Mouse (Mus musculus) embryo, embryonic 11 days (tissue): ENCODE measurements at regions not wholly inside any gene's neighbourhood (a gene's known extent, or its start where the extent isn't known, plus 50 kb on each side); places are given as distances from the start of the nearest gene placed in this dataset.

ENCODE experiments used
- DNase-seq: peaks from one replicate; pipeline ENCODE4 v3.0.0-alpha.2; 2015

- DNase-seq: no peak
Observed at GRCm38 (mm10) chr2:94248948-94249347, 91.2 kb upstream of the Hsd17b12 start.

- DNase-seq: peak; percentile 66
Observed at GRCm38 (mm10) chr2:94246851-94247471, 89.2 kb upstream of the Hsd17b12 start.

- DNase-seq: no peak
Observed at GRCm38 (mm10) chr2:94246180-94246611, 88.4 kb upstream of the Hsd17b12 start.

DNA sequence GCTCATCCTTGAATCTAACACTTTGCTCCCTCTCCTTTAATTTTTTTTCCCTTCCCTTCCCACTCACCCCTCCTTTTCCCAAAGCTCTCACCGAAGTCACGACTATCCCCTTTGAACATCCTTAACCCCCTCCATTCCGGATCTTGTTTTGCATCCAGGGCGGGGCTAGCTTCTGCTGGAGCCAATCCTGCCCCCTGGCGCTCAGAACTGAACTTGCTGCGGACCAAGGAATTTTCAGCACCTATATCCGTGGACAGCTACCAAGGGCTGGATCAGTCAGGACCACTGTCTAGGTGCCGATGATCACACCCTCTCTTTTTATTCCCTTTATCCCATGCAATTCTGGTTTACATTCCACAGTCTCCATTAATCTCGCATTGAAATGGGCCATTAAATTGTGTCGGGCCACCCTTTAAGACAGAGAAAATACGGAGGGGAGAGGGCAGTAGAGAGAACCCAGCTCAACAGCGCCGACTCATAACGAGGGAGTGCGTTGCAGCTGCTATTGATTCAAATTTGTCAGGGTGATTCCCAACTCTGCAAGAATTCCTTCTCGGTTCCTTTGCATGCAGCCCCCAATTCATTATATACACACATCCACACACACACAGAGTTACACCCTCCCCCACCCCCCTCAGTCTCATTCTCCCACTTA is 87.7 kb upstream of the Hsd17b12 start:
- DNase-seq: peak; percentile 89

- DNase-seq: no peak
Observed at GRCm38 (mm10) chr2:94244140-94244539, 86.4 kb upstream of the Hsd17b12 start.

DNA sequence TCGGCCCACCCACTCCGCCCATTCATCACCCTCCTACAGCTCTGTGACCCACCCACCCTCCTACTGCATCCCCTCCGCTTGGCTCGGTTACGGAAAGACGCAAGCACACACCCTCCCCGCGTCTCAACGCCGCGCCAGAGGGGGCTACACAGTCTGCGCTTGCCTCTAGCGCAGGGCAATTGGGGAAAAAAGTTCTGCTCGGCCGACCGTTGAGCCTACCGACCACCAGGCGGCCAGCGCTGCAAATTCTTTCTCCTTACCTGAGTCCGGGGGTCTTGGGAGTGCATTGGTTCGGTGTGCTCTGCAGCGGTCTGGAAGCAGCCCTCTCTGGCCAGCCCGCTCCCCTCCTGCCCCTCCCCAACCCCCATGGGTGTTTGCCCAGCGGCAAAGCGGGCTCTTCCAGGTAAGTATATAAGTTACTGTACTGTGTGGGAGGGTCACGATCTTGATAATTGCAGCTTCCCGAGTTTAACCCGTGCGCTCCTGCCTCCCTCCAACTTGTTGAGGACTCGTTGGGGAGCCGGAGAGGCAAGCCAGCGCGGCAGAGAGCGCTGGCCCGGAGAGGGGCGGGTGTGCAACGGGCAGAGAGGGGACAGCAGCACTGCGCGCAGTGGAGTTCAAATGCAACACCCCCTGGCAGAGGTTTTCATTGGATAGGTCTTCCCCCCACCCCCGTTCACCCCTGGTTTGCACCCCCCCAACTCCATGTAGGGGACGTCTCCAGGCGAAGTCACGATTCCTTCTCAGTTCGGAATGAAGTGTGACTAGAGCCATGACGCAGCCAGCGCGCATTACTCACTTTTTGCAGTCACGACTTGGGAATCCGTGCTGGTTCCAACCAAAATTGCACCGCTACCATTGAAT is 85.5 kb upstream of the Hsd17b12 start:
- peak; percentile 47 for DNase-seq

DNA sequence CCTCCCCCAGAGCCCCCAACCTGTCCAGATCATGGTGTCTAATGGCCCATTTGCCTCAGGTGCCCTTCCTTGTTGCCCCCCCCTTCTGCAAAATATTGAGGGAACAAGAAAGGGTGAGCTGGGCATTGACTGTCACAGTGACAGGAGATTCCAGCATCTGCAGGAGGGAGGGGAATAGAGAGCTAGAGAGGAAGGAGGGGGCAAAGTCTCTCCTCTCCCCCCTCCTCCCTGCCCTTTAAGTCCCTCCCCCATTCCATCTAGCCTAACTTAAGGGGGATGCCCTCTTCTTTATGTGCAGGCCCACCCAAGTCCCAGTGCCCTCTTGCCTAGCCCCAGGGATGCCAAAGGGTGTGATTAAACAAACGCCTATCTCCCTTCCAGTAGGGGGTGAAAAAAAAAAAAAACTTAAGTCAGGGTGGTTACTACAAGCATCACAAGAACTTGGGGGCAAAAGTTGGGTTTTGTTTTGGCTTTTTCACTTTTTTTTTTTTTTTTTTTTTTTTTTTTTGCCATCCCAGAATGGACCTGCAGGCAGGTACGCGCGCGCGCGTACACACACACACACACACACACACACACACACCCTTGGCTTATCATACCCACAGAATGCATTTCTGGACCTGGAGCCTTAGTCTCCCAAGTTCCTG is 84.8 kb upstream of the Hsd17b12 start:
- no peak for DNase-seq

- no peak for DNase-seq
Observed at GRCm38 (mm10) chr2:94242051-94242397, 84.3 kb upstream of the Hsd17b12 start.

GRCm38 (mm10) chr2:94241301-94242050 is 83.7 kb upstream of the Hsd17b12 start:
- DNase-seq: peak; percentile 54

GRCm38 (mm10) chr2:94240411-94240810 is 82.6 kb upstream of the Hsd17b12 start:
- no peak for DNase-seq

DNA sequence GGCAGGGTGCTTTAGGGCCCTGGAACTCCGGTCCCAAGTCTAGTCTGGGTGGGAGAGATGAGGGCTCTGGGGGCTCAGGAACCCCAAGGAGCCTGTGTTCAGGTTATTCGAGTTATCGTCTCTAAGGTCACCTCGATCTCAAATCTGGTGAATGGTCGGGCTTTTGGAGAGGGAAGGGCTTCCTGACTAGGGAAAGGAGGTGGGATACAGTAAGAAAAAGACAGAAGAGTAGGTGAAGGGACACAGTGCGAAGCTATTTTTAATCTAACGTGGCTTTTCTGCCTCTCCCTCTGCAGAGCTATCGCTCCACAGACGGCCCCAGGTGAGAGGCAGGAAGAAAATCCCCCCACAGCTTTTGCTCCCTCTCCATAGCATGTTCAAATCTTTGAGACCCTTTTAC is 81.8 kb upstream of the Hsd17b12 start:
- DNase-seq: no peak

DNA sequence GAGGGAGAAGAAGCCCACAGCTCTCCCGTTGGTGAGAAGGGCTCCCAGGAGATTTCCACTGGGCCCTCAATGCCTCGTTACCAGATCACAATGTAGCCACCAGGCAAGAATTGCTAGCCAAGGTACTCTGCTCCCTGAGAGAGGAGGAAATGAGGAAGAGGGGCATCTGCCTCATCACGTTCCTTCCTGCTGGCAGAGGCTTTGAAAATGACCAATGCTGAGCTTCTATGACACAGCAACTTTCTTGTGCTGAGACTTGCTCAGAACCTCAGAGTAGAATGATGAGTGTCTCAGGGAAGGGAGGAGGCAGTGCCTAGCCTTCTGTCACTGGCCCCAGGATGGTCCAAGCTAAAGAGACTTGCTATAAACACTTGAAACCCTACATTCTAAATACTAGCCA is 78.7 kb upstream of the Hsd17b12 start:
- no peak for DNase-seq

GRCm38 (mm10) chr2:94233597-94233996 is 75.8 kb upstream of the Hsd17b12 start:
- DNase-seq: no peak

DNA sequence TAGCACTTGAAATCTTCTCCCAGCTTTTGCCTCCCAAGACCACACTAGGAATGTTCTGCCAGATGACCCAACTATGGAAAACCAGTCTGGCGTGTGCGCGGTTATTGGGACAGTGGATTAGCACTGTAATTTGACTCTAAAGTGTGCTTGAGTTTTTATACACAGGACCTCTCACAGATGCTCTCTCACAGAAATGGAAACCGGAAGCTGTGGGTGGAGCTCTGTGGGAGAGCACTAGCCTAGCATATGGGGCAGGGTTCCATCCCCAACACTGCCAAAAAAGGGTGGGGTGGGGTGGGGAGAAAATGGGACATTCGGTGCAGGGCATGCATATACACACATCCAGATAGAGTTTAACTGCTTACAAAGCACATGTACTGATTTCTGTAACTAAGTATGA is 61.7 kb upstream of the Hsd17b12 start:
- DNase-seq: no peak

DNA sequence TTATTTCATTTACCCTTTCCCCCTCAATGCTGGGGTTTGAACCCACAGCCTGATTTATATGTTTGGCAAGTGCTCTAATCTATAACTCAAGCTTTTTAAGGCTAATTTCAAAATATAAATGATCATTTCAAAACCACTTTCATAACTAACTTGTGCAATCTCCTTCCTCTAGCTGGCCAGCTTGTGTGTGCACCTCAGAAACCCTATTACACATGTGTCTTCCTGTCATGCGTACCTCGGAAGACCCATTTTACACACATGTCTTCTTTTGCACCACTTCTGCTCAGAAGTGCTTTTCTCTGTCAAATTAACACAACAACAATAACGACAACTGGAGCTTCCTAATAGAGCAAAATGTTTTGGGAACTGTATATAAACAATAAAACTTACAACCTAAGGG is 59.7 kb upstream of the Hsd17b12 start:
- no peak for DNase-seq

- DNase-seq: no peak
Observed at GRCm38 (mm10) chr2:94215455-94215854, 57.7 kb upstream of the Hsd17b12 start.
